Mouse (Mus musculus): ENCODE data around the gene Tlx2.

GRCm38 (mm10) chr6:83070311-83071219 lies 472 bp upstream of the Tlx2 start:
- no peak for TF ChIP-seq CTCF (IDR thresholded peaks at IDR 0.05; ENCODE audit: borderline replicate concordance, insufficient read depth, low read depth, low read length)
- no peak for TF ChIP-seq POLR2A (IDR thresholded peaks at IDR 0.05; ENCODE audit: borderline replicate concordance, insufficient read depth, low read length)
